Mouse (Mus musculus): Measurements from ENCODE around the gene Selenow. TPM values are rescaled to one million over a fixed set of nuclear protein-coding genes. Genes with fewer than 3 reads are reported as not detected.

Gene Selenow
- polyA plus RNA-seq (2012) = 1,588 and 1,768 TPM in 2 replicates

- TF ChIP-seq GATA1 (IDR thresholded peaks at IDR 0.05; ENCODE audit: low read length) = no peak
These were observed at the start of gene Selenow for GRCm38 (mm10) chr7:15922220-15922773. Gene Selenow, minus strand, starts transcription at chr7:15922402.

DNA sequence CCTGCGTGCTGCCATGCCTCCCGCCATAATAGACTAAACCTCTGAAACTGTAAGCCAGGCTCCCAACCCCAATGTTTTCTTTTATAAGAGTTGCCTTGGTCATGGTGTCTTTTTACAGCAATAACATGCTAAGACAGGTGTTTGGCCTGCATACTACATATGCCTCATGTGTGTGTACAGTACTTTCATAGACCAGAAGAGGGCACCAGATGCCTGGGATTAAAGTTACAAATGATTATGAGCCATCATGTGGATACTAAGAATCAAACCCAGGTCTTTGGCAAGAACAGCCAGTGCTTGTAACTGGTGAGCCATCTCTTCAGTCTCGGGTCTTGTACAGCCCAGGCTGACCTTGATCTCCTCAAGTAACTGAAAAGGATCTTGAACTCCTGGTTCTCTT is 47.5 kb upstream of the Selenow start:
- no peak for TF ChIP-seq GATA1 (IDR thresholded peaks at IDR 0.05; ENCODE audit: low read length)

GRCm38 (mm10) chr7:15968322-15968721 is 46.1 kb upstream of the Selenow start:
- no peak for TF ChIP-seq GATA1 (IDR thresholded peaks at IDR 0.05; ENCODE audit: low read length)

DNA sequence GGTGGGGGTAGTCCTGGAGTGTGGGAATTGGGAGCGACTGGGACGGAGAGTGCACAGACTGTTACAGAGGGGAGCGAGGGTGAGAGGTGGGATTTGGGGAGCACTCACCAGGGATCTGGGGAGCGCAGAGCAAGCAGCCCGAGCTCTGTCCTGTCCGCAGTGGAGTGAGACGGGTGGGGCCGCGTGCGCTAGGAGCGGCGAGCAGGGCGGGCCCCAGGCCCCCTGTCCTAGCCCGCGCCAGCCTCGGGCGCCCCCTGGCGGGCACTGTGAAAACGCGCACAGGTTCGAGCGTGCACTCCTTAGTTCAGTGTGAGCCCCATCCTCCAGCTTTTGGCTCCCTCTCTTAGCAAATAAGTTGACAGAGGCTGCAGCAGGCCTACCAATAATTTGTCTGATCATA is 45.1 kb upstream of the Selenow start, which contains the start of gene Ehd2:
Ehd2 (minus strand) TSS at position 256 of the 400 bp plus-strand sequence.
- no peak for TF ChIP-seq GATA1 (IDR thresholded peaks at IDR 0.05; ENCODE audit: low read length)

- no peak for TF ChIP-seq GATA1 (IDR thresholded peaks at IDR 0.05; ENCODE audit: low read length)
These were observed 44.3 kb upstream of the Selenow start for GRCm38 (mm10) chr7:15966489-15966888.

GRCm38 (mm10) chr7:15963798-15964652 is 41.8 kb upstream of the Selenow start:
- TF ChIP-seq GATA1 (IDR thresholded peaks at IDR 0.05; ENCODE audit: low read length) = no peak

- TF ChIP-seq GATA1 (IDR thresholded peaks at IDR 0.05; ENCODE audit: low read length) = no peak
These were observed 40.4 kb upstream of the Selenow start for GRCm38 (mm10) chr7:15962311-15963288.

GRCm38 (mm10) chr7:15961798-15962197 is 39.6 kb upstream of the Selenow start:
- TF ChIP-seq GATA1 (IDR thresholded peaks at IDR 0.05; ENCODE audit: low read length) = no peak

- no peak for TF ChIP-seq GATA1 (IDR thresholded peaks at IDR 0.05; ENCODE audit: low read length)
These were observed 39.0 kb upstream of the Selenow start for GRCm38 (mm10) chr7:15961239-15961638.

DNA sequence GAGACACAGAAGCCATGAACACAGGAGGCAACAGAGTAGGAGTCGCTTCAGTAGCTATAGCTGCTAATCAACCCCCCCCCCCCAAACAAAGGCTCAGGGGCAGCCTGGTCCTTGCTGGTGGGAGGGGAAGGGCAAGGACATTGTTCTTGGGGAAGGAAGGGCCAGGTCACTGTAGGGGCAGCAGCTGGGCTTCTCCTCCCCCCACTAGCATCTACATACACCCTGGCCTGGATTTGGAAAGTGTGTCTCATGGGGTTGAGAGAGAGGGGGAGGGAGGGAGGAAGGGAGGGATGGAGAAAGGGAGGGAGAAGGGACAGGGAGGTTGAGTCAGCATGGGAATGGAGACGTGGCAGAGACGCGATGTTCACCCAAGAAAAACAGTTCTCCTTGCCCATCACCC is 38.5 kb upstream of the Selenow start:
- no peak for TF ChIP-seq GATA1 (IDR thresholded peaks at IDR 0.05; ENCODE audit: low read length)

DNA sequence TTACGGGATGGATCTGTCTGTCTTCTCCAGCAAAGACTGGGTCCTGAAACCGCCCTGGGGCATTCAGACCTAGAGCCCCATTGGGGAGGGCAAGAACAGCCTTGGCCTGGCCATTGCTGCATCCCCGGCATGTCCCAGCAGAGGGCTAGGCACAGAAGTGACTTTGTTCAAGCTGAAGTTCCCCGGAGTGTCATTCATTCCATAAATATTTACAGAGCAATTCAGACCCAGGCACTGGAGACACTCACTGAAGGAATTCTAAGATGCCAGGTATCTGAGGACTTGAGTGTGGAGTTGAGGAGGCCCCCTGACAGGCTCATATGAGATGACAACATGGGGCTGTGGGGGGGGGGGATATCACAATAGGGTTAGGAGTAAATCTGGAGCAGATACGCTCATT is 33.9 kb upstream of the Selenow start:
- TF ChIP-seq GATA1 (IDR thresholded peaks at IDR 0.05; ENCODE audit: low read length) = no peak

DNA sequence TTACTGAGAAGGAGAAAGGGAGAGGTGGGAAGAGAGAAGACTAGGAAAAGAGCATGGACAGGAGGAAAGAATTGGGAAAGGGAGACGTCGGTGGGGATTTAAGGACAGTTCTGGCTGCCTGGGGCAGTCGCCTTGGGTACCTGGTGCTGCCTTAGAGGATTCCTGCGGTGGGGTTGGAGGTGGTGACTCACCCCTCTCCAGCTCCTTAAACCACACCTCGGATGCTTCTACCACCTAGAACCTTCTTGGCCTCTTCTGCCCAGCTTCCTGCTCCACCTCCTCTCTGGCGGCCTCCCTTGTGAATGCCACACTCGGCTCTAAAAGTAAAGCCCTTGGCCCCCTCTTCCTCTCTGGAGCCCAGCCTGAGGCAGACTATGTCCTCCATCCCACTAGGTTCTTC is 33.3 kb upstream of the Selenow start:
- TF ChIP-seq GATA1 (IDR thresholded peaks at IDR 0.05; ENCODE audit: low read length) = no peak

- TF ChIP-seq GATA1 (IDR thresholded peaks at IDR 0.05; ENCODE audit: low read length) = no peak
These were observed 32.8 kb upstream of the Selenow start for GRCm38 (mm10) chr7:15954978-15955443.

GRCm38 (mm10) chr7:15954436-15954835 is 32.2 kb upstream of the Selenow start:
- TF ChIP-seq GATA1 (IDR thresholded peaks at IDR 0.05; ENCODE audit: low read length) = no peak

DNA sequence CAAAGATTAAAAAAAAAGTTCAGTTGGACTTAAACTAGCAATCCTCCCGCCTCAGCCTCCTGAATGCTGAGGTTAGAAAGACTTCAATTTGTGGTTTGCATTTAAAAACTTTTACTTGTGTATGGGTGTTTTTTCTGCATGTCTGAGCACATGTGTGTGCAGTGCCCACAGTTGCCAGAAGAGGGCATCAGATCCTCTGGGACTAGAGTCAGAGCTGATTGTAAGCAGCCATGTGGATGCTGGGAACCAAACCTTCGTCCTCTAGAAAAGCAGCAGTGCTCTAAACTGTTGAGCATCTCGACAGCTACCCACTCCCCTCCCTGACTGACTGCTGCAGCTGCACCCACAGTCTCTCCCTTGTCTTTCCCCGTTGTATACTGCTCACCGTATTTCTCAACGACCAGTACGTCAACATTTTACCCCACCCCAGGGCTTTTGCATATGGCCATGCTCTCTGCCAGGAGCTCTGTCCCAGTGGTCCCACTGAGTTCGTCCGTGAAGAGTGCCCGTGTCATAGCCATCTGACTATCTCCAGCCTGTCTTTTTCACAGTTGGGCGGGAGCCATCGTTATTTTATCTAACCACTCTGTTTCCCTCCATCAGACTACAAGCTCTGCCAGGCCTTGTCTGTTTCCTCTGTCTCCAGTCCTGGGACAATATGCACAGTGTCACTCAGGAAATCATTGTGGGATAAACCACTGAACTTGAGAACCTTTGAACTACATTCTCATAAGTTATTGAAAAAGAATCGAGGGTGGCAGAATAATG is 31.3 kb upstream of the Selenow start:
- no peak for TF ChIP-seq GATA1 (IDR thresholded peaks at IDR 0.05; ENCODE audit: low read length)

Measured in G1E-ER4 (cell line).